Mouse (Mus musculus): Measurements from ENCODE around the gene Ide. TPM values are rescaled to one million over a fixed set of nuclear protein-coding genes. Genes with fewer than 3 reads are reported as not detected.

The Ide gene
- polyA plus RNA-seq, 1 experiment from 2014 or later, result 52.5 TPM

GRCm38 (mm10) chr19:37333357-37333756, 4.3 kb downstream of the Ide start:
- Histone ChIP-seq H3K4me3 (no peak overlapping the region), H3K4me2 (no peak overlapping the region), H3K36me3 (peaks cover 21% of the 10 kb centered on the region), H3K9ac (no peak overlapping the region), H3K27me3 (replicated peaks) (no peaks in the 10 kb centered on the region), H3K4me1 (peaks cover 29% of the 10 kb centered on the region), H3K9me3 (no peaks in the 10 kb centered on the region), H3K27ac (replicated peaks) (no peak overlapping the region)
- no peak for ATAC-seq (ENCODE audit: extremely low read depth, insufficient number of reproducible peaks, low FRiP score, low TSS enrichment)
- WGBS, result 79% methylated on average over 5 of the region's 5 CpGs

DNA sequence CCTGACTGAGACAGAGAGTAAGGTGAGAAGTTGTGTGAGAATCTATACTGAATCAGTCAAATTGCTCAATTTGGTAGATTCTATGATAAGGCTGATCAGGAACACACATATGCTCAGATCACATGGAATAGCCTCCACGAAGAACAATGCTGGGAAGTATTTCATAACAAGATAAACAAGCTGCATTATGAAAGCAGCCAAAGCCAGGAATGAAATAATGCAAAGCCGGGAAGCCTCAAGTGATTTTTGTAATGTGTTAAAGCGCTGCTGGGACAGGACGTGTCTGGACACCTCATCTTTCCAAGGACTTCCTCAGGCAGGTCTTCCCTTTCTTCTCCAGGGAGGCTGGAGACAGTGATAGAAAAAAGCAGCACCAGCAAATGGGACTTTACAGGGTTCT, 4.9 kb downstream of the Ide start:
- Histone ChIP-seq H3K9ac (no peak overlapping the region), H3K27me3 (replicated peaks) (no peaks in the 10 kb centered on the region), H3K4me3 (no peak overlapping the region), H3K9me3 (no peaks in the 10 kb centered on the region), H3K4me1 (peaks cover 23% of the 10 kb centered on the region), H3K27ac (replicated peaks) (no peak overlapping the region), H3K36me3 (peaks cover 27% of the 10 kb centered on the region), H3K4me2 (no peak overlapping the region)
- ATAC-seq (ENCODE audit: extremely low read depth, insufficient number of reproducible peaks, low FRiP score, low TSS enrichment), result no peak
- 89% methylated on average over 4 of the region's 4 CpGs for WGBS

DNA sequence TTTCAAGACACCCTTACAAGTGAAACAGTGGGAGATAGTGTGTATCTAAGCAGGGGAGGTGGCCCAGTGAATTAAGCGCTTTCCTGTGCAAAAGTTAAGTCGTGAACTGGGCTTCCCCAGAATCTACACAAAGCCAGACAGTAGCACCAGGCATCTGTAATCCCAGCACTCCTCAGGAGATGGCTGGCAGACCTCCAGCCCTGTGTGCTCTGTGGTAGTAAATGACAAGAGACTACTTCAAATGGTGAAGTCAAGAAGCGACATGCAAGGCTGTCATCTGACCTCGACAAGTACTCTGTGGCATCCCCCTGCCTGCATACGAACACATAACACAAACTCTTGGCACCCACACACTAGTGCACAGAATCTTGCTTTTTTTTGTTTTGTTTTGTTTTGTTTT, 10.4 kb downstream of the Ide start:
- H3K4me3 ChIP-seq, result no peak overlapping the region
- no peak overlapping the region for H3K4me2 ChIP-seq
- H3K36me3 ChIP-seq, result peaks cover 66% of the 10 kb centered on the region
- H3K27ac ChIP-seq (replicated peaks), result peak overlapping the region; percentile 39; the same call in 1 of the 2 replicates
- peaks cover 6% of the 10 kb centered on the region for H3K4me1 ChIP-seq
- no peaks in the 10 kb centered on the region for H3K9me3 ChIP-seq
- 64% methylated on average over 5 of the region's 5 CpGs for WGBS
- H3K27me3 ChIP-seq (replicated peaks), result no peaks in the 10 kb centered on the region
- ATAC-seq (ENCODE audit: extremely low read depth, insufficient number of reproducible peaks, low FRiP score, low TSS enrichment), result no peak
- H3K9ac ChIP-seq, result peak overlapping the region; percentile 7; the same call in 1 of the 2 replicates

GRCm38 (mm10) chr19:37323566-37323965, 14.1 kb downstream of the Ide start:
- Histone ChIP-seq H3K9me3 (no peaks in the 10 kb centered on the region), H3K27ac (replicated peaks) (no peak overlapping the region), H3K27me3 (replicated peaks) (no peaks in the 10 kb centered on the region), H3K9ac (no peak overlapping the region), H3K4me2 (no peak overlapping the region), H3K4me3 (no peak overlapping the region), H3K36me3 (peaks cover 59% of the 10 kb centered on the region), H3K4me1 (peaks cover 18% of the 10 kb centered on the region)
- ATAC-seq (ENCODE audit: extremely low read depth, insufficient number of reproducible peaks, low FRiP score, low TSS enrichment), result no peak
- 73% methylated on average over 3 of the region's 3 CpGs for WGBS

GRCm38 (mm10) chr19:37320802-37321619, 16.6 kb downstream of the Ide start:
- WGBS, result 71% methylated on average over 16 of the region's 16 CpGs
- Histone ChIP-seq H3K27me3 (replicated peaks) (no peaks in the 10 kb centered on the region), H3K9me3 (no peaks in the 10 kb centered on the region), H3K27ac (replicated peaks) (peak overlapping the region; percentile 72), H3K36me3 (peaks cover 55% of the 10 kb centered on the region), H3K4me1 (peaks cover 25% of the 10 kb centered on the region), H3K4me2 (no peak overlapping the region), H3K9ac (no peak overlapping the region), H3K4me3 (no peak overlapping the region)
- ATAC-seq (ENCODE audit: extremely low read depth, insufficient number of reproducible peaks, low FRiP score, low TSS enrichment), result no peak

DNA sequence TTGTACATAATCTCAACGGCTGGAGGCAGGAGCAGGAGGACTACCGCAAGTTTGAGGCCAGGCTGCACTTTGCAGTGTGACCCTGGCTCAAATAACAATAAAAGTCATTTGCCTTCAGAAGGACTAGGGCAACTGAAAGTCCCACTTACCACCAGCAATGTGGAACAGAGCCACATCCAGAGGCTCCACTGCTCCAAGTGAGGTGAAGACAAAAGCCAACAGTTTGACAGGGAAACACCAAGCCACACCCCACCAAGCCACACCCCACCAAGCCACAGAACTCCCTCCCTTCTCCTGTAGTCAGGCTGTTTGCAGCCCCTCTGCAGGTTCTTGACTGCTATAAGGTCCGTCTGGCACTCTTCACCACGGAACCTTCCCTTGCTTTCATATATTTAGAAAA, 20.3 kb downstream of the Ide start:
- Histone ChIP-seq H3K27ac (replicated peaks) (peak overlapping the region; percentile 14; the same call in 1 of the 2 replicates), H3K4me2 (no peak overlapping the region), H3K9me3 (no peaks in the 10 kb centered on the region), H3K4me3 (no peak overlapping the region), H3K4me1 (peaks cover 39% of the 10 kb centered on the region), H3K27me3 (replicated peaks) (no peaks in the 10 kb centered on the region), H3K9ac (no peak overlapping the region), H3K36me3 (peaks cover 60% of the 10 kb centered on the region)
- no peak for ATAC-seq (ENCODE audit: extremely low read depth, insufficient number of reproducible peaks, low FRiP score, low TSS enrichment)
- WGBS, result 82% methylated on average over 4 of the region's 4 CpGs

DNA sequence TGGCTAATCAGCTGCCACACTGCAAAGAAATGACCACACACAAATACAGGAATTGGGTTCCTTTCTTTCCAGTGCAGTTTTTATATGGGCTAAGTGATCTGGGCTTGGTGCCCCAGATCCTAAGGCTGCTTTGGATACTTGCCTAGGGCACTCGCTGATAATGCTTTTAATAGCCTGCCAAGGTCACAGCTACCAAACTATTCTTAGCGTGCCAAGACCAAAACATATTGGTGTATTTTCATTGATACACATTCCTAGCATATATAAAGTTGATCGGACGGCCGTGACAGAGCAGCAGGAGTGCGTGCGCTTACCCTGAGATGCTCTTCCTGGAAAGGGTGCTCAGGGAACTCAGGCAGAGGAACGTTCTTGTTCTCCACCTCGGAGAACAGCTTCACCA, 22.6 kb downstream of the Ide start:
- Histone ChIP-seq H3K9ac (peak overlapping the region; percentile 50; the same call in 1 of the 2 replicates), H3K4me3 (no peak overlapping the region), H3K36me3 (peaks cover 70% of the 10 kb centered on the region), H3K4me1 (peaks cover 27% of the 10 kb centered on the region), H3K9me3 (no peaks in the 10 kb centered on the region), H3K4me2 (peak overlapping the region; percentile 56), H3K27me3 (replicated peaks) (no peaks in the 10 kb centered on the region), H3K27ac (replicated peaks) (peak overlapping the region; percentile 89)
- ATAC-seq (ENCODE audit: extremely low read depth, insufficient number of reproducible peaks, low FRiP score, low TSS enrichment), result no peak
- 42% methylated on average over 9 of the region's 9 CpGs for WGBS

DNA sequence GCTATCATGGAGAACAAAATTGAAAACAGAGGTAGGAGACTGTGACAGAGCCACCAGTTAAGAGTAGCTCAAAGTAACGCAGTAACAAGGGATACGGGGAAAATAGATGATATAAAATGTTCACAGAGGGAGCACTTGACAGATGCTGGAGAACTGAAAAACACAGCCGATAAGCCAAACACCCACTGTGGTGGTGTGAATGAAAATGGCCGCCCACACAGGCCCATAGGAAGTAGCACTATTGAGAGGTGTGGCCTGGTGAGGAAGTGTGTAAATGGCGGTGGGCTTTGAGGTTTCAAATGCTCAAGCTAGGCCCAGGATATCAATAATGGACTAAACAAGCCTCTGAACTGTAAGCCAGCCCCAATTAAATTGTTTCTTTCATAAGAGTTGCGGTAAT, 26.2 kb downstream of the Ide start:
- Histone ChIP-seq H3K9ac (no peak overlapping the region), H3K36me3 (peaks cover 82% of the 10 kb centered on the region), H3K4me3 (no peak overlapping the region), H3K27me3 (replicated peaks) (no peaks in the 10 kb centered on the region), H3K9me3 (no peaks in the 10 kb centered on the region), H3K27ac (replicated peaks) (no peak overlapping the region), H3K4me2 (no peak overlapping the region), H3K4me1 (peaks cover 18% of the 10 kb centered on the region)
- no peak for ATAC-seq (ENCODE audit: extremely low read depth, insufficient number of reproducible peaks, low FRiP score, low TSS enrichment)
- 88% methylated on average over 6 of the region's 6 CpGs for WGBS

- no peaks in the 10 kb centered on the region for H3K27me3 ChIP-seq (replicated peaks)
- H3K27ac ChIP-seq (replicated peaks), result no peak overlapping the region
- no peak overlapping the region for H3K4me2 ChIP-seq
- H3K4me1 ChIP-seq, result peaks cover 5% of the 10 kb centered on the region
- no peak overlapping the region for H3K9ac ChIP-seq
- H3K4me3 ChIP-seq, result no peak overlapping the region
- WGBS, result 80% methylated on average over 4 of the region's 4 CpGs
- ATAC-seq (ENCODE audit: extremely low read depth, insufficient number of reproducible peaks, low FRiP score, low TSS enrichment), result no peak
- no peaks in the 10 kb centered on the region for H3K9me3 ChIP-seq
- H3K36me3 ChIP-seq, result peaks cover 77% of the 10 kb centered on the region
Observed at GRCm38 (mm10) chr19:37310133-37310532, 27.5 kb downstream of the Ide start.

DNA sequence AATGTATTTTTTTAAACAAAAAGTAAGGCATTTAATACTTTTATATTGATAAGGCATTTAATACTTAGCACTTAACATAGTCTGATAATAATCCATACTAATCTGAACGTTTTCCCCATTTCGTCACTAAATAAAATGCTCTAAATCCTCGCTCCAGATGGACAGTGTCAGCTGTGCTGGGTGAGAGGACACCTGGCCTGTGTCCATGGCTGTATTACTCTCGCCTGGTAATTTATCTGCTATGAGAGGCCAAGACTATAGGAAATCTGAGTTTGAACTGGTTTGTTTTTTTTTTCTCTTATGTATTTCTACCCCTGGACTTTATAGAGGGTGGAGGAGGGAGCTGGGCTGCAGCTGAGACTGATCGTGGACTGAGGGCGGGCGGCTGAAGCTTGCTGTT, 28.7 kb downstream of the Ide start:
- Histone ChIP-seq H3K36me3 (peaks cover 78% of the 10 kb centered on the region), H3K4me2 (no peak overlapping the region), H3K9me3 (no peaks in the 10 kb centered on the region), H3K4me3 (no peak overlapping the region), H3K27ac (replicated peaks) (no peak overlapping the region), H3K4me1 (no peaks in the 10 kb centered on the region), H3K9ac (no peak overlapping the region), H3K27me3 (replicated peaks) (no peaks in the 10 kb centered on the region)
- 84% methylated on average over 7 of the region's 7 CpGs for WGBS
- no peak for ATAC-seq (ENCODE audit: extremely low read depth, insufficient number of reproducible peaks, low FRiP score, low TSS enrichment)

DNA sequence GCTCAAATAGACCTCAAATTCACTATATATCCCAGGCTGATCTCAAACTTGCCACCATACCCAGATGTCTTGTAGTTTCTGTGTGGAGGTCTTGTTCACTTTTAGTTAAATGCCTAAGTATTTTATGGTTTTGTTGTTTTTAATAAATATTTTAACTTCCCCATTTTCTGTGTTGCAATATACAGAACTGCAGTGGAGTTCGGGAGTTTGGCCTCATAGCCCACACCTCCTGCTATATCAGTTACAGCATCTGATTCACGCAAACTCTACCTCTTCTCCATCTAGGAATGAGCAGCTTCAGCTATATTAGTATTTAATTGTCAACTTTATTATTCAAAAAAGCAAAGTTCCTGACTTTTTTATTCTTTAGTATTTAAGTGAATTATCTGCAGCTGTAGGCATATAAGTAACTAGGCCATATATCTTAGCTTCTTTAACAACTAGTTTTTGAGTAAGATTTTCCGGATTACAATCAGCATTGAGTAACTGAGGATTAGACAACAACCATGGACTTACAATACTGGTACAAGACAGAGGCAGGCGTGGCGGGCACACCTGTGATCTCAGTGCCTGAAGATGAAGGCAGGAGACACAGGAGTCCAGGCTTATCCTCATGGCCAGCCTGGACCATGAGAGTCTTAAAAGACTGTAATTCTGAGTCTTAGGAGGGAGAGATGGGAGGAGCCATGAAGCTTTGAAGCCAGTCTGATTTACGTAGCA, 29.7 kb downstream of the Ide start:
- Histone ChIP-seq H3K4me3 (no peak overlapping the region), H3K4me1 (no peaks in the 10 kb centered on the region), H3K27ac (replicated peaks) (no peak overlapping the region), H3K27me3 (replicated peaks) (no peaks in the 10 kb centered on the region), H3K9ac (no peak overlapping the region), H3K36me3 (peaks cover 78% of the 10 kb centered on the region), H3K4me2 (no peak overlapping the region), H3K9me3 (no peaks in the 10 kb centered on the region)
- no peak for ATAC-seq (ENCODE audit: extremely low read depth, insufficient number of reproducible peaks, low FRiP score, low TSS enrichment)
- 88% methylated on average over 6 of the region's 6 CpGs for WGBS

Measured in heart, embryonic 13.5 days (tissue).